Mouse (Mus musculus) liver, embryonic 15.5 days (tissue): ENCODE results near the gene Pawr. TPM values are rescaled to one million over a fixed set of nuclear protein-coding genes. Genes with fewer than 3 reads are reported as not detected.

Experiments used
- ATAC-seq: fragments of 200-750 bp; cut with Nextera tagmentation; 2 replicates; pipeline ENCODE4 v1.8.0; 2017; ENCODE audit warnings: moderate number of reproducible peaks, mild to moderate bottlenecking, moderate library complexity; ENCODE audit not compliant: insufficient read depth
- H3K27ac ChIP-seq: fragments of 300-500 bp; sonication (generic); replicated peaks from 2 replicates; pipeline ENCODE4 v1.5.1; 2015; ENCODE audit warnings: mild to moderate bottlenecking, inconsistent platforms
- H3K27me3 ChIP-seq: fragments of 300-500 bp; sonication (generic); 2 replicates; pipeline ENCODE4 v1.6.1; 2015; ENCODE audit warnings: mild to moderate bottlenecking, inconsistent platforms
- H3K36me3 ChIP-seq: fragments of 300-500 bp; sonication (generic); replicated peaks from 2 replicates; pipeline ENCODE4 v1.6.1; 2015; ENCODE audit warnings: moderate library complexity, mild to moderate bottlenecking, inconsistent platforms
- H3K4me1 ChIP-seq: fragments of 300-500 bp; sonication (generic); replicated peaks from 2 replicates; pipeline ENCODE4 v1.6.1; 2015; ENCODE audit warnings: inconsistent platforms
- H3K4me2 ChIP-seq: fragments of 300-500 bp; sonication (generic); 2 replicates; pipeline ENCODE4 v1.6.1; 2015; ENCODE audit warnings: moderate library complexity, mild to moderate bottlenecking, inconsistent platforms
- H3K4me3 ChIP-seq: fragments of 300-500 bp; sonication (generic); replicated peaks from 2 replicates; pipeline ENCODE4 v1.5.1; 2015; ENCODE audit warnings: mild to moderate bottlenecking, inconsistent platforms
- H3K9ac ChIP-seq: fragments of 300-500 bp; sonication (generic); 2 replicates; pipeline ENCODE4 v1.6.1; 2015; ENCODE audit warnings: moderate library complexity, mild to moderate bottlenecking, inconsistent platforms
- H3K9me3 ChIP-seq: fragments of 300-500 bp; sonication (generic); replicated peaks from 2 replicates; pipeline ENCODE4 v1.6.1; 2016; ENCODE audit warnings: inconsistent platforms
- WGBS: fragments of 180-500 bp; shearing (Covaris S2); methylation state at CpG from one replicate; pipeline ENCODE4 v1.1.7; 2015; ENCODE audit warnings: mixed read lengths; ENCODE audit not compliant: insufficient replicate concordance; 5-methylcytosine and 5-hydroxymethylcytosine counted together
- polyA plus RNA-seq: library from polyadenylated mRNA; unstranded; fragments of >200 nt; fragmentation: Nextera tagmentation; extraction: Ambion mirVana; gene quantifications from 2 replicates; pipeline ENCODE4 v1.2.1, GENCODE M21; 2015

The Pawr gene
- polyA plus RNA-seq, 1 experiment from 2014 or later = 4.1 TPM

DNA sequence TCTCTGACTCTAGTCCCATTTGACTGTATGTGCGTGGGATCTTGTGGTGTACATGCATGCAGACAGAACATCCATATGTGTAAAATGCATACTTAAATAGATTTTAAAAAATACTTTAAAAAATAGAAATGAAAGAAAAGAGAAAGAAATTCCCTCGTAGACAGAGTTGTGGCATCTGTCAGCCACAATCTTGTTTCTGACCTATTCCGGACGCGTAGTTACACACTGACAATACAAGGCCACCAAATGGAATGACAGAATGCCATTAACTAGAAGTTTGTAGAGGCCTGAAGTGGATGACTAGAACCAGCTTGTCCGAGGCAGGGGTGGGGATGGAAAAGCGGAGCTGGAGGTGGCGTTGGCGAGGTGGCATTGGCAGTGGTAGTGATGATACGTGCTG is 60.2 kb downstream of the Pawr start:
- Histone ChIP-seq H3K36me3 (no peaks in the 10 kb centered on the region), H3K27me3 (no peaks in the 10 kb centered on the region), H3K4me3 (no peak overlapping the region), H3K9ac (no peak overlapping the region), H3K4me2 (no peak overlapping the region), H3K27ac (no peak overlapping the region), H3K4me1 (peaks cover 3% of the 10 kb centered on the region), H3K9me3 (no peaks in the 10 kb centered on the region)
- WGBS = 85% methylated on average over 10 of the region's 10 CpGs
- no peak for ATAC-seq

DNA sequence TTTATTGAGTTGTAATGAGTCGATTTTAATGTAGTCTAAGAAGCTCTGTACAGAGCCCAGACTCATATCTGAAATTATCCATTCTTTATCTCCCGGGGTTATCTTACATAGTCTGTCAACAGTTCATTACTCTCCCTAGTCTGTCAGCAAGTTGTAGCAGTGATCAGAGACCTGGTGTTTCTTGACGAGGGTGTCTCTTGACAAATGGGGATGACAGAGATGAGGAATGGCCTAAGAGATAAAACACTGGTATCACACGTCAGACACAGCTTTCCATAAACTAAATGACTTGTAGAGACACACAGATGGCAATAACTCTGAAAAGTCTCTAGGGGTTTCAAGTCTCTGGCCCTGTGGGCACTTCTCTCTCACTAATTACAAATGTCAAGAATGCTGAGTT is 62.4 kb downstream of the Pawr start:
- 36% methylated on average over 4 of the region's 4 CpGs for WGBS
- no peak for ATAC-seq

DNA sequence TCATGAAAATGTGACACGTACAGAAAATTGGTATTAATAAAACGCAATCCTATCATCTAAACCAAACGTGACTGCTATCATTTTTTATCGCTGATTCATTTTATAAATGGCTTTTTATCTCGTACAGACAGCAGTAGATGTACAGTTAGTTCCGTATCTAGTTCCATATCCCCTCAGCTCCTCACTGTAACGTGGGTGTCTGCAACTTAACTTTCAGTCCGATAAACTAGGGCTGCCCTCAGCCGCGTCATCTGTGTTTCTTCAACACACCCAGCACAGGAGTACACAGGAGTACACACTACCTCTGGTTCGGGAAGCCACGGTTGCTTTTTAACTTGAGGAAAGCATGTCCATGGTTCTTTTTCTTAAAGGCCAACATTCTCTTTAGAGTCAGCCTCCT is 63.3 kb downstream of the Pawr start:
- H3K27ac ChIP-seq = no peak overlapping the region
- whole genome bisulfite sequencing = 60% methylated on average over 12 of the region's 12 CpGs

More for the DNA sequence above, 62.4 kb downstream of the Pawr start:
- H3K9me3 ChIP-seq = no peaks in the 10 kb centered on the region
- no peak overlapping the region for H3K27ac ChIP-seq
- H3K36me3 ChIP-seq = no peaks in the 10 kb centered on the region
- no peak overlapping the region for H3K9ac ChIP-seq
- no peak overlapping the region for H3K4me2 ChIP-seq
- no peaks in the 10 kb centered on the region for H3K27me3 ChIP-seq
- peaks cover 3% of the 10 kb centered on the region; the same call in 1 of the 2 replicates for H3K4me1 ChIP-seq
- H3K4me3 ChIP-seq = no peak overlapping the region

DNA sequence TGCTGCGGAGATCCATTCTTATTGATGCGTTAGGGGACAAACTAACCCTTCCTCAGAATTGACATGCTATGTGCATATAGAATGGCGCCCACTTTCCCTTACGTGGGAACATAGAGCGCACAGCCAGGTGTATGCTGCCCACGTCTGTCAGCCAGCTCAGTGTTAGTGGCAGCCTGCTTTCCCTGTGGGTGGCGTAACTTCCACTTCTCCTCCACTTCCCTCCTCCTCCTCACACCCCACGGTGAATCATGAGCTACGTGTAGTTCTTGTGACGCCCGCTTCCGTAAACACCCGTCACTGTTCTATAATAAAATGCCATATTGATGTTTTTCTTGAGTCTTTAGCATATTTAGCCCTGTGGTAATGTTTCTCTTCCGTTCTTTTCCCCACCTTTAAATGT is 63.7 kb downstream of the Pawr start:
- no peak for ATAC-seq
- Histone ChIP-seq H3K4me3 (no peak overlapping the region), H3K4me1 (no peaks in the 10 kb centered on the region), H3K9me3 (no peaks in the 10 kb centered on the region), H3K4me2 (no peak overlapping the region), H3K27ac (no peak overlapping the region), H3K36me3 (no peaks in the 10 kb centered on the region), H3K27me3 (no peaks in the 10 kb centered on the region), H3K9ac (no peak overlapping the region)
- WGBS = 82% methylated on average over 14 of the region's 14 CpGs

More for the DNA sequence above, 63.3 kb downstream of the Pawr start:
- no peak overlapping the region for H3K4me2 ChIP-seq
- no peaks in the 10 kb centered on the region for H3K9me3 ChIP-seq
- no peak overlapping the region for H3K9ac ChIP-seq
- no peak overlapping the region for H3K4me3 ChIP-seq
- no peaks in the 10 kb centered on the region for H3K36me3 ChIP-seq
- H3K4me1 ChIP-seq = no peaks in the 10 kb centered on the region
- ATAC-seq = no peak
- H3K27me3 ChIP-seq = no peaks in the 10 kb centered on the region

DNA sequence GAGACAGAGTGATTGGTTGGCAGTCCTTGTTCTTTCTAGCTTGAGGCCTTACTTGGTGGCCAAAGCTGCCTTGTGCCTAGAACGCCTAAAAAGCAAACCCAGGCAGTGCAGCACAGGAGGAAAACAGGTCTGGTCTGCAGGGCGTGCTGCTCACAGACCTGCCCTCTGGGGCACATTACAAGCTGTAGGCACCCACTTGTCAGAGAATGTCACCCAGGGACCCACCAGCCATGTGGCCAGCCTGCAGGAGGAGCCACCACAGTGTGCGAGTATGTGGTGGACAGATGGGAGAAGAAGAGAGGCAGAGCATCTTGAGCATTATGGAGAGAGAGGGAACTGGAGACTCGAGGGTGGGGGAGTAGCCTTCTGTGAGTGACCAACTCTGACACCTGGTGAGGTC is 70.8 kb downstream of the Pawr start:
- 57% methylated on average over 4 of the region's 4 CpGs for WGBS
- no peak overlapping the region for H3K4me3 ChIP-seq
- no peaks in the 10 kb centered on the region for H3K9me3 ChIP-seq
- H3K27me3 ChIP-seq = no peaks in the 10 kb centered on the region
- H3K4me1 ChIP-seq = peaks cover 6% of the 10 kb centered on the region; the same call in 1 of the 2 replicates
- H3K9ac ChIP-seq = no peak overlapping the region
- ATAC-seq = no peak
- H3K27ac ChIP-seq = no peak overlapping the region
- H3K36me3 ChIP-seq = no peaks in the 10 kb centered on the region
- no peak overlapping the region for H3K4me2 ChIP-seq

DNA sequence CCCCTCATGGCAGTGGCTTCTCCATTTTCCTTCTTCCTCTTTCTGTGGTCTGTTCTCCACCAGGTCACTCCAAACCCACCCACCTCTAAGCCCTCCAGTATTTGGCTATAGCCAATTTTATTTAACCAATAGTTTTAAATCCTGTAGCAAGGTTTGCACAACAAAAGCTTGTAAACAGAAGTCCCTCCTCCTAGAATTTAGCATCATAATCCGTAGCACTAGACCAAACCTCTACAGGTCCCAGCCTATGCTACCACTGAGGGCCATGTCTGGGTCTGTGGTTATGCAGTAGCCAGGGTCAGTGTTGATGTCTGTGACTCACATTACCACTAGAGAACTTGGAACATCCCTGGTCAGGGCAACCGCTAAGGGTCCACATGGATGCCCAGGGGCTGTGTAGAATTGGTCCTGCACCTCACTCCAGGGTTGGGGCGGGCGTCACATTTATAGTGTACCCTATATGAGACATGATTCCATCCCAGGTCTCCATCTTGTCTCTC is 71.5 kb downstream of the Pawr start:
- Histone ChIP-seq H3K27ac (peak overlapping the region; percentile 51; the same call in 1 of the 2 replicates), H3K4me1 (peaks cover 10% of the 10 kb centered on the region; the same call in 1 of the 2 replicates), H3K9ac (no peak overlapping the region), H3K27me3 (no peaks in the 10 kb centered on the region), H3K36me3 (no peaks in the 10 kb centered on the region), H3K9me3 (no peaks in the 10 kb centered on the region), H3K4me3 (no peak overlapping the region), H3K4me2 (no peak overlapping the region)
- WGBS = 78% methylated on average over 4 of the region's 4 CpGs
- no peak for ATAC-seq

DNA sequence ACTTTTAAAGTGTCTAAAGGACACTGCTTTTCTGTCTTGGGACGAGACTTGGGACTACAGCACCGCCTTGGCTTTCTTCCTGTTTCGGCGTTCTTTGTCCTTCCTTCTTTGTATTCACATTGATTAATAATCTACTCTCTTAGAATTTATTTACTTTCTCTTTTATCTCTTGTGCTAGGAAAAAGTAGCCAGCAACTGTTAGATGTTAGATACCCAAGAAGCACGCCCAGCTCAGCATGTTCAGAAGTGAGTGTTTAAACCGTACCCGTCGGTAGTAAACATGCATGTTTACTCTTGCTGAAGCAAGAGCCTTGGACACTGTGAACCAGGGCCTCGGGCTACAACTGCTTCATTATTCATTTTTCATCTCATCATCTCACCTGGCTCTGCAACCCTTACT is 72.2 kb downstream of the Pawr start:
- Histone ChIP-seq H3K4me2 (no peak overlapping the region), H3K9ac (no peak overlapping the region), H3K9me3 (no peaks in the 10 kb centered on the region), H3K27ac (peak overlapping the region; percentile 51), H3K27me3 (no peaks in the 10 kb centered on the region), H3K4me3 (no peak overlapping the region), H3K4me1 (peaks cover 10% of the 10 kb centered on the region; the same call in 1 of the 2 replicates), H3K36me3 (no peaks in the 10 kb centered on the region)
- ATAC-seq = no peak
- 68% methylated on average over 9 of the region's 9 CpGs for WGBS

DNA sequence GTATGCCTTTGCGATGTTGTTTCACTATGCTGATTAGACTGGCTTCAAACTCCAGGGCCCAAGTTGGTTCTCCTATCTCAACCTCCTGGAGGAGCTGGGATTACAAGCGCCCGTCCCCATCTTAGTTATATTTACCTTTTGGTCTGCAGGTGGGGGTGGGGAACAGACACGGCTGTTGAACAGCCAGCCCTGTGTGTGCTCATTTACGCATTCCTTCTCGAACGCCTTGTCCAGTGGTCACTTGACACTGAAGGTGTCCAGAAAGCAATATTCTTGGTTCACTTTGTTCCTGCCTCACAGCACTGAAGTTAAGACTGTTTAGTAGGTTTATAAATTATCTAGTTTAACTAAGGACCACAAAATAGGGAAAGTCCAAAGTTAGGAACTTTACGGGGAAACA is 73.2 kb downstream of the Pawr start:
- H3K27me3 ChIP-seq = no peaks in the 10 kb centered on the region

DNA sequence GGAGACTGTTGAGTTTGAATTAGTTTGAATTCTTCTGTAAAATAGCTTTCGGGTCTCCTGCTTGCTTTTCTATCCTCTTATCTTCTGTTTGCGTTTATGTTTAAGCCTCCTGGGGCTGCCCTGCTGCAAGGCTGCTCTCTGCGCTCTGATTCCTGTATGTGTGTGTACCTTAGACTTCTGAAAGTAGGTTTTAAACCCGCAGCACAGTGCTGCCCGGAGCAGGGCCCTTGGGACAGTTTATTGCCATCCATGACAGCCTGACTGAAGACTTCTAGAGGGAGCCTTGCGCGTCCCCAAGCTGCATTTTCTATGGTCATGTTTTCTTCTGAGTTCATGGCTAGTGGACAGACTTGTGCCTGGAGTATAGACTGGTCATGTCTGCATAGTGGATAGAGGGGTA is 74.0 kb downstream of the Pawr start:
- H3K4me3 ChIP-seq = no peak overlapping the region
- no peaks in the 10 kb centered on the region for H3K36me3 ChIP-seq
- H3K27me3 ChIP-seq = no peaks in the 10 kb centered on the region
- ATAC-seq = no peak
- H3K9me3 ChIP-seq = no peaks in the 10 kb centered on the region
- 65% methylated on average over 7 of the region's 7 CpGs for WGBS
- H3K9ac ChIP-seq = no peak overlapping the region
- peaks cover 10% of the 10 kb centered on the region; the same call in 1 of the 2 replicates for H3K4me1 ChIP-seq
- peak overlapping the region; percentile 68 for H3K27ac ChIP-seq
- no peak overlapping the region for H3K4me2 ChIP-seq

More for the DNA sequence above, 73.2 kb downstream of the Pawr start:
- ATAC-seq = no peak
- Histone ChIP-seq H3K27ac (peak overlapping the region; percentile 51; the same call in 1 of the 2 replicates), H3K36me3 (no peaks in the 10 kb centered on the region), H3K4me3 (no peak overlapping the region), H3K9me3 (no peaks in the 10 kb centered on the region), H3K4me1 (peaks cover 10% of the 10 kb centered on the region; the same call in 1 of the 2 replicates), H3K4me2 (no peak overlapping the region), H3K9ac (no peak overlapping the region)
- 65% methylated on average over 8 of the region's 8 CpGs for WGBS

DNA sequence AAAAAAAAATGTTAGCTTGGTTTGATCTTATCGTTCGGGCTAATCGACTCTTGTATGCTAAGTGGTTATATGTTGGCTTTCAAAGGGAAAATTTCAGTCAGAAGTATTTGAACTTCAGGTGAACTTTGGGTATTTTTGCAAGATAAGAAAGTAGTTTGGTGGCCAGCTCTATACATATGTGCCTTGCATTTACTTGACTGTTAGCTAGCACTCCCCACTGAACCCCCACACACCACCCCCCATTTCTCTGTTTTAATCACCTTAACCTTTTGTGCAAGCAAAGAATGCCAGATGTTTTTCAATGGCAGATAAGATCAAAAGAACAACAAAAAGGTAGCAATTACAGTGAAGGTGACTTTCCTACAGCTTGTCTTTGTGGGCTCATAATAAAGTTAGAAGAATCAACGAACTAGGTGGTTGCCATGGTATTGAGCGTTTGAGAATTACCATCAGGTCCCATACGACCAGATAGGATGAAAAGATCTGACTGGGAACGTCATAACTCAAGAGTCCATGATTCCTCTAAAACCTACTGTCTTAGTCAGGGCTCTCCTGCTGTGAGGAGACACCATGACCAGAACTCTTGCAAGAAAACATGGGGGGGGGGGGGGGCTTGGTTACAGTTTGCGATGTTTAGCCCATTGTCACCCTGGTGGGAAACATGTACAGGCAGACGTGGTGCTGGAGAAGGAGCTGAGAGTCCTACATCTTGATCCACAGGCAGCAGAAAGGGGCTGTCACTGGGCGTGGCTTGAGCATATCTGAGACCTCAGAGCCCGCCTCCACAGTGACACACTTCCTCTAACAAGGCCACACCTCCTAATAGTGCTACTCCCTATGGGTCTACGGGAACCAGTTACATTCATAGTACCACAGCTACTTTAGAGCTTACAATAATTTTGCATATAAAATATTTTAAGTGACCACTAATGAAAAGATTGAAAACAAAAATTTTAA is 75.2 kb downstream of the Pawr start:
- H3K4me3 ChIP-seq = no peak overlapping the region
- H3K27me3 ChIP-seq = no peaks in the 10 kb centered on the region
- no peak overlapping the region for H3K9ac ChIP-seq
- H3K4me1 ChIP-seq = peaks cover 10% of the 10 kb centered on the region; the same call in 1 of the 2 replicates
- ATAC-seq = no peak
- H3K27ac ChIP-seq = 0 out of 2 replicates have a peak overlapping the region, but pooled peaks have one; percentile 48
- H3K36me3 ChIP-seq = no peaks in the 10 kb centered on the region
- 69% methylated on average over 12 of the region's 12 CpGs for WGBS
- no peak overlapping the region; the same call in 1 of the 2 replicates for H3K4me2 ChIP-seq
- no peaks in the 10 kb centered on the region for H3K9me3 ChIP-seq

DNA sequence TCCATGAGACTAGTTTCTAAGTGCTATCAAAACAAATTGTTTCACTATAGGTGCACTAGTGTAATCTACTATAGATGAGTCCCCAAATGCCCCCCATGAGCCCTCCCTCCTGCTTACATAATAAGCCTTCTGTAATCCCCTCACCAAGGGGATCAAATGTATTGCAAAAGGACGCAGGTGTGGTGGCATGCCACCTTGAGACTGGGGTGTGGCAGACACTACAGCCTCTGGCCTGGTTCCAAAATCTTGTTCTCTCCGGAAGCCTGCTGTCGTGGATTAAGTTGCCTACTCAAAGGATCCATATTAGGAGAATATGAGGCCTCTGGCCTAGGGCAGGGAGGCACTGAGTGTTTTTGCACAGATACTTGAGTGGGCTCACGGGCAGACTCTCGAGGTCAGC is 76.1 kb downstream of the Pawr start:
- H3K4me1 ChIP-seq = peaks cover 10% of the 10 kb centered on the region; the same call in 1 of the 2 replicates
- H3K36me3 ChIP-seq = no peaks in the 10 kb centered on the region
- H3K4me2 ChIP-seq = no peak overlapping the region
- no peak overlapping the region for H3K4me3 ChIP-seq
- WGBS = 60% methylated on average over 5 of the region's 5 CpGs
- no peak for ATAC-seq
- no peak overlapping the region for H3K9ac ChIP-seq
- no peaks in the 10 kb centered on the region for H3K27me3 ChIP-seq
- no peaks in the 10 kb centered on the region for H3K9me3 ChIP-seq
- peak overlapping the region; percentile 67 for H3K27ac ChIP-seq
